Mouse (Mus musculus): ENCODE results near the gene Slc22a5. TPM values are rescaled to one million over a fixed set of nuclear protein-coding genes. Genes with fewer than 3 reads are reported as not detected.
"Not testable (repeated sequence)": the region's sequence is repeated elsewhere in the genome, so short reads cannot be mapped to it uniquely, and the experiment has no call there.

The Slc22a5 gene
- polyA plus RNA-seq, 1 experiment from 2014 or later, result 6.8 TPM

DNA sequence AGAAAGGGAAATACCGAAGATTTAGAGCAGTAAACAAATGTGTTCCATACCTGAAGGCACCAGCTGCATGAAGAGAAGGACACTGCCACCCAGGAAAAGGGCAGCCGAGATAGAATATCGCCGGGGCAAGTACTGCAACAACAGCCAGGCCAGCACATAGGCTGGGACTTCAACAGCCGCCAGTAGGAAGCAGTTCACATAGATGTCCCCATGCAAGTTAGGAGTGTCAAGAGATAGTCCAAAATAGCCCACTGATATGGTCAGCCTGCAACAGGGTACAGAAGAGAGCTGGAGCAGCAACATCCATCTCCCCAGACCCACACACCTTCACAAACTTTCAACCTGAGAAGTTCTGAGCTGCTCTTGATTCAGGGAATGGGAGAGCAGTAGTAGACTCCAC, 22.3 kb downstream of the Slc22a5 start:
- WGBS (ENCODE audit: missing documents), result 98% methylated on average over 5 of the region's 5 CpGs
- Histone ChIP-seq H3K27ac (no peak overlapping the region), H3K4me3 (ENCODE audit: inconsistent target) (no peak overlapping the region)

GRCm38 (mm10) chr11:53868323-53868722, 23.1 kb downstream of the Slc22a5 start:
- not testable (repeated sequence) for H3K4me3 ChIP-seq (ENCODE audit: inconsistent target); H3K36me3 ChIP-seq (ENCODE audit: inconsistent target); H3K79me2 ChIP-seq (ENCODE audit: inconsistent target); H3K27ac ChIP-seq
- 63% methylated on average over 4 of the region's 5 CpGs for WGBS (ENCODE audit: missing documents)

More for the DNA sequence above, 22.3 kb downstream of the Slc22a5 start:
- Histone ChIP-seq H3K79me2 (ENCODE audit: inconsistent target) (no peaks in the 10 kb centered on the region), H3K36me3 (ENCODE audit: inconsistent target) (no peaks in the 10 kb centered on the region)

GRCm38 (mm10) chr11:53864724-53865310, 26.6 kb downstream of the Slc22a5 start:
- H3K4me3 ChIP-seq (ENCODE audit: inconsistent target); H3K36me3 ChIP-seq (ENCODE audit: inconsistent target); H3K79me2 ChIP-seq (ENCODE audit: inconsistent target); H3K27ac ChIP-seq: not testable (repeated sequence)
- WGBS (ENCODE audit: missing documents), result 100% methylated on average over 1 of the region's 4 CpGs

- 77% methylated on average over 3 of the region's 9 CpGs for WGBS (ENCODE audit: missing documents)
- not testable (repeated sequence) for H3K36me3 ChIP-seq (ENCODE audit: inconsistent target); H3K79me2 ChIP-seq (ENCODE audit: inconsistent target); H3K27ac ChIP-seq; H3K4me3 ChIP-seq (ENCODE audit: inconsistent target)
Measured at GRCm38 (mm10) chr11:53860944-53861343, 30.5 kb downstream of the Slc22a5 start.

GRCm38 (mm10) chr11:53858761-53859580, 32.5 kb downstream of the Slc22a5 start, which contains the start of gene Gm12216:
Gene Gm12216 (minus strand): TSS chr11:53859256.
- peak within 1 kb of the TSS; percentile 16 for H3K4me3 ChIP-seq (ENCODE audit: inconsistent target)
- 3% methylated on average over 37 of the region's 50 CpGs for WGBS (ENCODE audit: missing documents)
- H3K36me3 ChIP-seq (ENCODE audit: inconsistent target); H3K79me2 ChIP-seq (ENCODE audit: inconsistent target); H3K27ac ChIP-seq: not testable (repeated sequence)

DNA sequence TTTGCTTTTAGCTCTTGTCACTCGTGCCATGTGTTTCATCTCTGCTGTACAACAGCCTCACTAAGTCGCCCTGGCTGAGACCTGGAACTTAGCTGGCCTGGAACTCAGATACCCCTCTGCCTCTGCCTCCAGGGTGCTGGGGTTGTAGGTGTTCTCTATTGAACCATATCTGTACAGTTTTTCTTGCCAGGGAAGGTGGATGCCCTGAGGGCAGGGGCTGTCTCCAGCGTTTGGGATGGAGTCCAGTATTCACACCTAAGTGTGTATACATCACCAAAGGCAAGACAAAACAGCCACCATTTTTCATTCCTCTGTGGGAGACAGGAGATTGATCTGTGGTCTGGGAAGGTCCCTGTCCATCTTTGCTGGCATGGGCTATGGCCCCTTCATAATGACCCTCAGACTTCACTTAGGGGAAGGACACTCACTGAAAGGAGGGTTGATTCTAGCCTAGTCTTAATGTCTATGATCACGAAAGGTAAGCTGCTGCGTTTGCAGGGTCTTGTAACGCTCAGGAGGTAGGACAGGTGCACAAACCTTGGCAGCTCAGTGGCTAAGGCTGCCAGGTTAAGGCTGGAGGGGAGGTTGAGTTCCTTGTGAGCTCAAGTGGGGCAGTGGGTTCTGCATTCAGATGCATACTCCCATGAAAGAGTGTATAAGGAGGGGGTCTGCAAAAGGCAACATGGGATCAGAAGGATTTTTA, 33.3 kb downstream of the Slc22a5 start:
- 55% methylated on average over 6 of the region's 6 CpGs for WGBS (ENCODE audit: missing documents)
- Histone ChIP-seq H3K4me3 (ENCODE audit: inconsistent target) (peak overlapping the region; percentile 16), H3K27ac (no peak overlapping the region)

DNA sequence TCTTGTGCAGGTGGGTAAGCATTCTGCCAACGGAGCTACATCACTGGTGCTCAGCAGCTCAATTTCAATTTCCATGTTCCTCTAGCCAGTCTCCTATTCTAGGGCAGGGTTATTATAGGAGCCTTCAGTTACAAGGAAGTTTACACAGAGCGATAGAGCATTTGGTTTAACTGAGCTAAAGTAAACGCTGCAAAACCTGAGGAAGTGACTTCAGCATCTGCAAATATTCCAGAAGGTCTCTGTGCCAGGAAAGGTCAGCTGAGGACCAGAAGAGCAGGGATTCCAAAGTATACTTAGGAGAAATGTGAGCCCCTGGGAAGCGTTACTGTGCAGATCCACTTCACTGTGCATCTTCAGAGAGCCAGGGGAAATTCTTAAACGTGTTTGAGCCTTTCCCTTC, 37.8 kb downstream of the Slc22a5 start:
- Histone ChIP-seq H3K4me3 (ENCODE audit: inconsistent target) (no peak overlapping the region), H3K36me3 (ENCODE audit: inconsistent target) (no peaks in the 10 kb centered on the region), H3K27ac (no peak overlapping the region), H3K79me2 (ENCODE audit: inconsistent target) (no peaks in the 10 kb centered on the region)
- WGBS (ENCODE audit: missing documents), result 51% methylated on average over 5 of the region's 5 CpGs

More for the DNA sequence above, 33.3 kb downstream of the Slc22a5 start:
- Histone ChIP-seq H3K79me2 (ENCODE audit: inconsistent target) (no peaks in the 10 kb centered on the region), H3K36me3 (ENCODE audit: inconsistent target) (no peaks in the 10 kb centered on the region)

DNA sequence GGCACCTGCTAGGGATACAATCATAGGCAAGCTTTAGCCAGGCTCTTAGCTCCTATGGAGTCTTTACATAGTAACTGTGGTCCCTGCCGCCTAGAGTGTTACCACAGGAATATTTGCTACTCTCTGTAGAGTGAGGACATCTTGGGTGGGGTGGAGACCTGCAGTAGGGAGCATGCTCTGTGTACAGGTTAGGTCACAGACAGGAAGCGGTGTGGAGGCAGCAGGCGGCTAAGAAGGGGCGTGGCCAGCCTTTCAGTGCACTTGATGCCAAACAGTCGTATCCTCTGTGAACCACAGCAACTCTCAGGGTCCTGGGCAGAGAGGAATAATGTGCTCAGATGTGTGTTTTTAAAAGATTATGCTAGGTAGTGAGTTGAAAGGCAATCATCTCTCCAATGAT, 39.7 kb downstream of the Slc22a5 start:
- no peak overlapping the region for H3K4me3 ChIP-seq (ENCODE audit: inconsistent target)
- H3K36me3 ChIP-seq (ENCODE audit: inconsistent target), result no peaks in the 10 kb centered on the region
- no peaks in the 10 kb centered on the region for H3K79me2 ChIP-seq (ENCODE audit: inconsistent target)
- no peak overlapping the region for H3K27ac ChIP-seq
- 29% methylated on average over 5 of the region's 5 CpGs for WGBS (ENCODE audit: missing documents)

- Histone ChIP-seq H3K36me3 (ENCODE audit: inconsistent target) (no peaks in the 10 kb centered on the region), H3K4me3 (ENCODE audit: inconsistent target) (no peak overlapping the region), H3K27ac (no peak overlapping the region), H3K79me2 (ENCODE audit: inconsistent target) (no peaks in the 10 kb centered on the region)
- WGBS (ENCODE audit: missing documents), result 56% methylated on average over 9 of the region's 9 CpGs
Measured at GRCm38 (mm10) chr11:53849588-53850320, 41.7 kb downstream of the Slc22a5 start.

DNA sequence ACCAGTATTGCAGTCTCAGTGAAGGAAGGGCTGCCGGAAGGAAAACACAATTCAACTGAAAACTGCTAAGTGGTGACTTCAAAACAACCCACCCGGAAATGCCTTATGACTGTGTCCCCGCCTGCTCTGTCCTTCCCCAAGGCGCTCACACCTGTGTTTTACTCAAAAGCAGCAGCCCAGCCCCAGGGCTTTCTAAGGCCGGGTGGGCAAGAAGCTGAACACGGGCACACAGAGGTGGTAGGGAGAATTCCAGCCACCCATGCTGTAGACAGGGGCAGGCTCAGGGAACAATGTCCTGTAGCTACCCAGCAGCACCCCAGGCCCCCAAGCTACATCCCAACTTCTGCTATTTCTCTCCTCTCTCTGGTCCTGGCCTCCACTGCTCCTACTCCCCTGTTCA, 45.8 kb downstream of the Slc22a5 start:
- Histone ChIP-seq H3K36me3 (ENCODE audit: inconsistent target) (no peaks in the 10 kb centered on the region), H3K27ac (no peak overlapping the region), H3K79me2 (ENCODE audit: inconsistent target) (no peaks in the 10 kb centered on the region), H3K4me3 (ENCODE audit: inconsistent target) (no peak overlapping the region)
- 40% methylated on average over 6 of the region's 6 CpGs for WGBS (ENCODE audit: missing documents)

- Histone ChIP-seq H3K27ac (no peak overlapping the region), H3K79me2 (ENCODE audit: inconsistent target) (no peaks in the 10 kb centered on the region), H3K4me3 (ENCODE audit: inconsistent target) (no peak overlapping the region), H3K36me3 (ENCODE audit: inconsistent target) (no peaks in the 10 kb centered on the region)
- 95% methylated on average over 10 of the region's 10 CpGs for WGBS (ENCODE audit: missing documents)
Measured at GRCm38 (mm10) chr11:53843106-53843505, 48.4 kb downstream of the Slc22a5 start.

DNA sequence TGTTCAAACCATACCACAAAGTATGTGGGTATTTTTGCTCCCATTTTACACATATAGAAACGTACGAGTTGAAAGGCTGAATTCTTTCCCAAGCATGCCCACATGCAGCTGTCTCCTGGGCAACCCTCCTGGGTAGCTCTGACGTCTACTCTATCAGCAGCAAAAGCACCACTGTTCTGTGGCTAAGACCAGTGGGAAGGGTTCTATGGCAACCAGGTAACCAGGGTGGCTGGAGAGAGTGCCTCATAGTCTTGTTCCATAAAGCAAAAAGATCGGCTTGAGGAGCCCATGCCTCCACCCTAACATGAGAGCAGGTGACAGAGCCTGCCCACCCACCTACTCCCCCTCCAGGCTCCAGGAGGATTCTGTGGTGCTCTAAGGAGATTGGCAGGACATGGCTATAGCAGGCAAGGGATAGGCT, 49.3 kb downstream of the Slc22a5 start:
- WGBS (ENCODE audit: missing documents), result 84% methylated on average over 4 of the region's 4 CpGs
- no peaks in the 10 kb centered on the region for H3K36me3 ChIP-seq (ENCODE audit: inconsistent target)
- no peaks in the 10 kb centered on the region for H3K79me2 ChIP-seq (ENCODE audit: inconsistent target)
- no peak overlapping the region for H3K27ac ChIP-seq
- H3K4me3 ChIP-seq (ENCODE audit: inconsistent target), result no peak overlapping the region

- Histone ChIP-seq H3K79me2 (ENCODE audit: inconsistent target) (no peaks in the 10 kb centered on the region), H3K4me3 (ENCODE audit: inconsistent target) (no peak overlapping the region), H3K27ac (no peak overlapping the region), H3K36me3 (ENCODE audit: inconsistent target) (no peaks in the 10 kb centered on the region)
- 54% methylated on average over 12 of the region's 12 CpGs for WGBS (ENCODE audit: missing documents)
Measured at GRCm38 (mm10) chr11:53841514-53841913, 49.9 kb downstream of the Slc22a5 start.
